Mouse (Mus musculus): ENCODE measurements around the gene Serinc3. TPM values are rescaled to one million over a fixed set of nuclear protein-coding genes. Genes with fewer than 3 reads are reported as not detected.
"Not testable (repeated sequence)": the region's sequence is repeated elsewhere in the genome, so short reads cannot be mapped to it uniquely, and the experiment has no call there.

Serinc3 gene
- 754 and 769 TPM in 2 replicates for total RNA-seq (2017)

- peak; percentile 86 for ATAC-seq (ENCODE audit: extremely low read depth, insufficient number of reproducible peaks, low FRiP score, poor library complexity, severe bottlenecking)
Measured at GRCm38 (mm10) chr2:163644575-163645385, at the start of gene Serinc3. TSS of gene Serinc3 (minus strand) at chr2:163645131.

GRCm38 (mm10) chr2:163693716-163694314, 48.9 kb upstream of the Serinc3 start:
- no peak for ATAC-seq (ENCODE audit: extremely low read depth, insufficient number of reproducible peaks, low FRiP score, poor library complexity, severe bottlenecking)

GRCm38 (mm10) chr2:163692873-163693612, 48.1 kb upstream of the Serinc3 start:
- no peak for ATAC-seq (ENCODE audit: extremely low read depth, insufficient number of reproducible peaks, low FRiP score, poor library complexity, severe bottlenecking)

DNA sequence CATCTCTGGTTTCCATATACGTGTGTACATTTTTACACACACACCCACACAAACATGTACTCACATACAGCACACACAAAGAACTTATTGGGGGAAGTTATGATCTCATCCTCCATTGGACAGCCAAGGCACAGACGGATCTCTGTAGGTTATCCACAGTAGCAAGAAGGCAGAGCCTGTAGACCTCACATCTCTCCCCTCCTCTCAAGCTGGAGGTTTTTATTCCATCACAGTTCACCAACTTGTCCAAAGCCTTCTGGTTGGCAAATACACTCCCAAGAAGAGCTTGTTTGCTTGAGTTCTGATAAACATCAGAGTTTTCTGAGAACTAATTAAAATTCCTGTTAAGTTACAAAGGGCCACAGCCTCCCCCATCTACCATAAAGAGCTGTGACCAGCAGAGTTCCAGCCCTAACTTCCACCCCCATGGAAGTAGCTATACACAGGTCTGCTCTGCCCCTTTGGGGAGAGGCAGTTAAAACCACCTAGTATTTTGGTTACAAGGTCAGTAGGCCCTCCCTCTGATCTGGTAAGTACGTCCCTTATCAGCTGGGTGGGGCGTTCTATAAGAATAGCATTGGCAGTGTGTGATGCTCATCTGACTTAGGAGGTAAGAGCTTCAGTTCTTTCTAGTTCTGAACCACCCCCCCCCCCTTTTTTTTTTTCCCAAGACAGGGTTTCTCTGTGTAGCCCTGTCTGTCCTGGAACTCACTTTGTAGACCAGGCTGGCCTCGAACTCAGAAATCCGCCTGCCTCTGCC, 47.1 kb upstream of the Serinc3 start:
- ATAC-seq (ENCODE audit: extremely low read depth, insufficient number of reproducible peaks, low FRiP score, poor library complexity, severe bottlenecking): no peak

DNA sequence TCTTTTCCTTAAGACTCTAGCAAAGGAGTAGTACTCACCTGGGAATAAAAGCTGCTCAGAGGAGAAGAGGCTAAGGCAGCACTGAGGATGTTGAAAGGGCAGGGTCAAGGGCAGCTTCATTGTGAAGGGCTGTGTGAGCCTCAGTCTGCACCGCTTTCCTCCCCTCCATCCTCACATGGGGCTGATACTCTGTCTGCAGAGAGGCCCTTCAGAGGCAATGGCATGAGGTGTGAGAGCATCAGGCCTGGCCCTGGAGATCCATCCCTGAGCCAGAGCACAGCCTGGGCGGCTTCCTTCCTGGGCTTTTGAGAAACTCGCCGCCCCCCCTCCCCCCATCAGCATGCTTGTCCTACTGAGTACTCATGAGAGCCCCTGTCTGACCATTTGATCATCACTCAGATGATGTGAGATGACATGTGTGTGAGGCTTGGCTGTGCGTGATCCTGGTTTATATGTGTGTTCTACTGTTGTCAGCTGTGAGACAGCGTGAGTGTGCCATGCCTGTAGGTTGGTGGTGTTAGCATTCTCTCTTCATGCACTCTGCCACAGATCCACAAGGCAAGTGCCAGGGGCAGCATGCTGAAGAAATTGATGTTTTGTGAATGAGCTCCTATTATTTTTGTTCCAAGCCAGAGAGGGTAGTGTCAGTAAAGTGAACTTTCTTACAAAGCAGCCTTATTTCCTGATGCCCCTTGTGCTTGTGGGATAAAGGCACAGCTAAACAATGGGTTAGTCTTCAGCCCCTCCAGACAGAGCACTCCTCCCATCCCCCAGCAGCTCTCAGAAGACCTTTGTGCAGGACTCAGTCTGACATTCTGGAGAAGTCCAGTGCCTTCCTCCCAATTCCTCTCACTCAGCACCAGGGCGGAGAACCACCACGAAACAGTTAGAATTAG, 45.7 kb upstream of the Serinc3 start:
- no peak for ATAC-seq (ENCODE audit: extremely low read depth, insufficient number of reproducible peaks, low FRiP score, poor library complexity, severe bottlenecking)

DNA sequence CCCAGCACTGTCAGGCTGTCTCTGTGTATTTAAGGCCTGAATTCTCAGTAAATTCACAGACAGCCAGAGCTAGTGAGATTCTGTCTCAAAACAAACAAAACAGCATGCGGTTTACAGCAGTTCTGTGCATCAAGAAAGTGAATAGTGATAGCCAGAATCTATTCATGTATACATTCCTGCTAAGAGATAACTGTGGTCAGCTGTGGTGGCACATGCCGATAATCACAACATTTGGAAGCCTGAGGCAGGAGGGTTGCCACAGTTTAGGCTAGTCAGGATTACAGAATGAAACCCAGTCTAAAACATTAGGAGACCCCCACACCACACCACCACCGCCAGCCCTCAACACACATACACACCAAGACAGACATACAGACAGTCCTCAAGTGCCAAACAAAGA, 44.8 kb upstream of the Serinc3 start:
- ATAC-seq (ENCODE audit: extremely low read depth, insufficient number of reproducible peaks, low FRiP score, poor library complexity, severe bottlenecking): no peak

DNA sequence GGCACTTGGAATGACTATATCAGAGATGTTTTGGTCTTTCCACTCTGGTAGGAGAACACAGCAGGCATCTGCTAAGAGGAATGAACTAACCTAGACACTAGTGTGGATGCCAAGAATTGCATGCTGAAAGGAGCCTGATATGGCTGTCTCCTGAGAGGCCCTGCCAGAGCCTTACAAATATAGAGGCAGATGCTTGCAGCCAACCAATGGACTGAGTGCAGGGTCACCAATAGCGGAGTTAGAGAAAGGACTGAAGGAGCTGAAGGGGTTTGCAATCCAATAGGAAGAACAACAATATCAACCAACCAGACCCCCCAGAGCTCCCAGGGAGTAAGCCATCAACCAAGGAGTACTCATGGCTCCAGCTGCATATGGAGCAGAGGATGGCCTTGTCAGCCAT, 43.4 kb upstream of the Serinc3 start:
- ATAC-seq (ENCODE audit: extremely low read depth, insufficient number of reproducible peaks, low FRiP score, poor library complexity, severe bottlenecking): not testable (repeated sequence)

DNA sequence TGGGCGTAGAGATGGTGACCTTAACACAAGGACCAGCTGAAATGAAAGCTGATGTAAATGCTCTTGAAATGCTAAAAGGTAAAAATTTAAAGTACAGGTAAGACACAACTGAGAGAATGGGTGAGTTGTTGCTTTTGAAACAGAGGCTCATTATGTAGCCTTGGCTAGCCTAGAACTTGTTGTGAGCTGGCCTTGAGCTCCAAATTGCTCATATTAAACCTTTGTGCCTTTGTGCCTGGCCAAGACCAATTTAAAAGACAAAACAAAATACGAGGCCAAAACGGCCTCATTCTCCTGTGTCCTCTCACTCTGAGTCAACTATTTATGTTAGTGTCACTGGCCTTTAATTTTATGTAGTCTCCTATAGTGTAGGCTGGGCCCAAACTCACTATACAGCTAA, 42.0 kb upstream of the Serinc3 start:
- no peak for ATAC-seq (ENCODE audit: extremely low read depth, insufficient number of reproducible peaks, low FRiP score, poor library complexity, severe bottlenecking)

DNA sequence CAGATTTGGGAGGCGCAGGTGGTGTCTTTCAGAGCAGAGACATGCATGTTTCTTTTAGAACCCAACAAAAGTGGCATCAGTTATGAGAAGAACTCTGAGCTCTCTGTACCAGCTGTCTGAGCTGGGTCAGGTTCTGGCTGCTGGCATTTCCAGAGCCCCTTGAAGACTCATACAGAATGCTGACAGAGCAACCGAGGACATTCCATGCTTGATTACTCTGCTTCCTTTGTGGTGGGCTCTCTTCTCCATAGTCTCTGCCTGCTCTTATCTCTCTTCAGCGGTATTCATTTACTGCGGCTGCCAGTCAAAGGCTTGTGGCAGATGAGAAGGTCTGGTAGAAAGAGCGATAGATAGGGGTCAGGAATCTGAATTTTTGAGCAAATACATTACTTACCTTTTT, 41.3 kb upstream of the Serinc3 start:
- no peak for ATAC-seq (ENCODE audit: extremely low read depth, insufficient number of reproducible peaks, low FRiP score, poor library complexity, severe bottlenecking)

- ATAC-seq (ENCODE audit: extremely low read depth, insufficient number of reproducible peaks, low FRiP score, poor library complexity, severe bottlenecking): no peak
Measured at GRCm38 (mm10) chr2:163685761-163686200, 40.9 kb upstream of the Serinc3 start.

DNA sequence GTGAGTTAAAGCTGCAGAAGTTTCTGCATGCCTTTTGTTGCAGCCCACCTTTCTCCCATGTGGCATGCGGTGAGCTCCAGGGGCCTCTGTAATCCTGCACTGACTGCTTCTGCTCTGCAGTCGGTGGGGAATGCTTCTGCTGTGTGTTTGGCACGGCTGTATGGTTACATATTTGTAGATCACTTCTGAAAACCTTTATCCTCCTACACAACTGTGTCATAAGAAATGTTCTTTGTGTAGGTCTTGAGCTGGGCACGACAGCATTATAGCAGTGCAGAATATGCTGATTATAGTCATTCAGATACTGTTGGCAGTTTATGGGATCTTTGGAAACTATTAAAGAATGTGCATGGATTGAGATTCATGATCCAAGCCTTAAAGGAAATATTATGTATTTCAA, 40.4 kb upstream of the Serinc3 start:
- no peak for ATAC-seq (ENCODE audit: extremely low read depth, insufficient number of reproducible peaks, low FRiP score, poor library complexity, severe bottlenecking)

- ATAC-seq (ENCODE audit: extremely low read depth, insufficient number of reproducible peaks, low FRiP score, poor library complexity, severe bottlenecking): no peak
Measured at GRCm38 (mm10) chr2:163682344-163682743, 37.4 kb upstream of the Serinc3 start.

DNA sequence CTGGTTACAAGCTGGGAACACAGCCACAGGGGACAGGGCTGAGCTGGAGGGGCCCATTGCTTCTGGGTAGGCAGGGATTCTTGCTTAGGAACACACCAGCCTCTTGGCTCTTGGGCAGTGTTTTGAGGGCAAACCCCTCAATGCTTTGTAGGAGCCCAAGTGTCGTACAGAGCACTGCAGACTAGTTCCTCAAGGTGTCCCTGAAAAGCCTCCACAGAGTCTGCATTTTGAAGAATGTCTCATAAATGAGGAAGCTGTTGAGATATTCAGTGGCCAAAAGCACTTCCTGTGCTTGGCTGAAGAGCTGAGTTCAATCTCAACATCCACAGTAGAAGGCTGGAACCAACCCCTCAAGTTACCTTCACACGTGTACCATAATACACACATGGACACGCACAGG, 31.8 kb upstream of the Serinc3 start:
- peak; percentile 77 for ATAC-seq (ENCODE audit: extremely low read depth, insufficient number of reproducible peaks, low FRiP score, poor library complexity, severe bottlenecking)

- ATAC-seq (ENCODE audit: extremely low read depth, insufficient number of reproducible peaks, low FRiP score, poor library complexity, severe bottlenecking): peak; percentile 52; the same call in 1 of the 2 replicates
Measured at GRCm38 (mm10) chr2:163676321-163676720, 31.4 kb upstream of the Serinc3 start.

DNA sequence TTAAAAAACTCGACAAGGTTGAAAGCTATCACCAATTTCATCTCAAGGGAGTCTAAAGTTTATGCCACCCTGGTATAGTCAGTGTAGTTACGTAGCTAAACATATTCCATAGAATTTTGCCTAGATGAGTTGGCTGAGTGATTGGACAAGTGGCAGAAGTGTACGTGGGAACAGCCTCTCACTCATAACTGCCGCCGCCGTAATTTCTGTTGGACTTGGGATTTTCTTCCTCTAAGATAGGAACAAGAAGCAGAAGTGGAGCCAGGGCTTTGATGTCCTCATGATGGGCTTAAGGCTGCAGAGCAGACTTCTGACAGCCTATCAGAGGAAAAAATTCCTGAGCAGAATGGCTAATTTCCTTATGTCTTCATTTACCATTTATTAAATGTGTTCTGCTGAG, 30.7 kb upstream of the Serinc3 start:
- no peak for ATAC-seq (ENCODE audit: extremely low read depth, insufficient number of reproducible peaks, low FRiP score, poor library complexity, severe bottlenecking)

DNA sequence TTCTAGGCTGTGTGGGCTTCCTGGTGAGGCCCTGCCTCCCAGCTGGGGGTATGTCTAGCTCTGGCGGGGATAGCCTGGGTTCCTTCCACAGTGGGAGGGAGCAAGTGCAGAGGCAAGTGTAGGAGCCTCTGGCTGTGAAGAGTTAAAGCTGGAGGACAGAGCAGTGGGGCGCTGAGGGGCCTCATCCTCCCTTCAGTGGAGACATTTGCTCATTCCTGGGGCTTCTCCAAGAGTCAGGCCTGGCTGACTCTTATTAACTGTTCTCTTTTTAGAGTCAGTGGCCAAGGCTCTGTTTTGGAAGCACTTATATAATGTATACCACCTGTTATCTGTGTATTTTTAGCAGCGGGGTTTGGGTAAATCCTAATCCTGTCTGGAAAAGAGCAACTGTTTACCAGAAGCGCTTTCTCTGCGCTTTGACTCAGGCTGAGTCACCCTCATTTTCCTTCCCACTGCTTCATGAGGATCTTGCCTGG, 30.3 kb upstream of the Serinc3 start:
- no peak for ATAC-seq (ENCODE audit: extremely low read depth, insufficient number of reproducible peaks, low FRiP score, poor library complexity, severe bottlenecking)

- no peak for ATAC-seq (ENCODE audit: extremely low read depth, insufficient number of reproducible peaks, low FRiP score, poor library complexity, severe bottlenecking)
Measured at GRCm38 (mm10) chr2:163674397-163674796, 29.5 kb upstream of the Serinc3 start.
